8 mouse cellular contexts compared by ENCODE assay signal in the genomic region with DNA sequence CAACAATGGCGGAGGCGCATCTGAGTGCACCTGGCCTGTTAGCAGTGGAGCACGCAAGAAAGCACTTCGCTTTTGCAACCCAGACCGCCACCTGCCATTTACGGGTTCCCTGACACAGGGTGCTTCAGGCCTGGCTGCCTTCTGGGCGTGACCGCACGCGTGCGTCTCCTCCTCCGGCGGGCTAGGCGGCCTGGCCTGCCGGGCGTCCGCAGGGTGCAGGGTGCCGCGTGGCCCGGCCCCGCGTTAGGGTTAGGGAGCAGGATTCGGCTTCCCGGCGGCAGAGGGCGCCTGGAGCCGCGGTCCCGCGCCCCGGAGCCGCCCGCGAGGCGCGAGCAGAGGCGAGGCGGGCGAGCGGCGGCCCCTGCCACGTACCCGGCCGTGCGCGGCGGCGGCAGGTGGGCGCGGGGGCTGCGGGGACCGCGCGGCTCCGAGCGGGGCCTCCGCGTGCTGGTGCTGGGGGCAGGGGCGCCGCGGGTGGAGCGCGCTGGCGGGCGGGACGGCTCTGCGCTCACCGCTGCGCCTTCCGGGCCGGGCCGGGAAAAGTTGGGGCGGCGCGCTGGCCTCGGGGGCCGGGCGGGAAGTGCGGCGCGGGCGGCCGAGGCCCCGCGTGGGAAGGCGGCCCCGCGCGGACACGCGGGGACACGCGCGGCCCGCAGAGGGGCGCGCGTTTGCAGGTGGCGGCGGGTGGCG. TPM values are rescaled to one million over a fixed set of nuclear protein-coding genes. Genes with fewer than 3 reads are reported as not detected.
DNase-seq lines count a peak whose midpoint lies in the region; ATAC-seq and TF ChIP-seq lines count a peak whose summit lies in the region.

A gene (plus strand): TSS at position 198 of the 690 bp plus-strand sequence.

- CTCF ChIA-PET in Patski (lab: Charles Lee), result interaction anchor here (0.9 to 2.5 kb wide), 3 partner anchors 12 to 46 kb away, joined by 3 to 7 read pairs (median 4); no protein-coding TSS in a partner anchor

- no peaks in the 10 kb centered on the region for H3K36me3 ChIP-seq in hindbrain, embryonic 10.5 days

- H3K27ac ChIP-seq in cerebellum, adult 2 months (ENCODE audit: insufficient read depth, low read length), result no peak within 1 kb of the TSS
- H3K27ac ChIP-seq in hindbrain, embryonic 10.5 days, result peak within 1 kb of the TSS; percentile 95

- H3K27me3 ChIP-seq in Patski, result no peaks in the 10 kb centered on the region
- H3K27me3 ChIP-seq in cerebellum, adult 2 months (ENCODE audit: control insufficient read depth, insufficient read depth, low read length), result no peaks in the 10 kb centered on the region
- peaks cover 15% of the 10 kb centered on the region for H3K27me3 ChIP-seq in hindbrain, embryonic 10.5 days (ENCODE audit: insufficient read depth, poor library complexity, severe bottlenecking)

- peak; percentile 90 for ATAC-seq in Patski
- ATAC-seq in frontal cortex, adult (ENCODE audit: low TSS enrichment), result peak; percentile 89

- TF ChIP-seq POLR2A in cerebellum, adult 2 months (IDR thresholded peaks at IDR 0.05; ENCODE audit: borderline replicate concordance, insufficient read depth, low read length), result no peak

- in situ Hi-C loops in Patski (cut with MboI; ENCODE audit: low pct_unique_long_range_greater_than_20kb), result loop anchor here (10.0 kb wide), 1 partner anchor 249 kb away; no protein-coding TSS in a partner anchor

- POLR2A ChIA-PET in Patski (lab: Charles Lee), result no interaction called here

- H3K9me3 ChIP-seq in hindbrain, embryonic 10.5 days, result no peaks in the 10 kb centered on the region

- no peak for DNase-seq in Patski (ENCODE audit: low read depth, low spot score)
- peak; percentile 54 to 56 for DNase-seq in cerebellum, adult 2 months
- peak; percentile 79 for DNase-seq in hindbrain, embryonic 10.5 days (ENCODE audit: low spot score)
- peak; percentile 56 to 76 for DNase-seq in layer of hippocampus, postnatal 10 days (ENCODE audit: low spot score in 2 of 2)
- DNase-seq in lung, postnatal 36 days, result peak; percentile 79
- DNase-seq in retina, postnatal 7 days (ENCODE audit: low read depth, low spot score), result peak; percentile 44
- peak; percentile 30 for DNase-seq in urinary bladder, postnatal 10 days (ENCODE audit: low spot score)

- peak within 1 kb of the TSS; percentile 49 for H3K4me3 ChIP-seq in cerebellum, adult 2 months (replicated peaks; ENCODE audit: insufficient read depth, low read depth, low read length)
- H3K4me3 ChIP-seq in hindbrain, embryonic 10.5 days, result peak within 1 kb of the TSS; percentile 82

- WGBS in cerebellum, adult 2 months, result 1% methylated on average over 93 of the region's 101 CpGs
- WGBS in hindbrain, embryonic 10.5 days, result under 1% methylated on average over 99 of the region's 101 CpGs

- peak; percentile 91 for TF ChIP-seq CTCF in Patski (IDR thresholded peaks at IDR 0.05)
- TF ChIP-seq CTCF in cerebellum, adult 2 months (IDR thresholded peaks at IDR 0.05; ENCODE audit: borderline replicate concordance, insufficient read depth, low read depth, low read length), result peak; percentile 31

- H3K4me1 ChIP-seq in cerebellum, adult 2 months (ENCODE audit: control insufficient read depth, insufficient read depth, low read length), result no peaks in the 10 kb centered on the region
- H3K4me1 ChIP-seq in hindbrain, embryonic 10.5 days (replicated peaks), result peaks cover 50% of the 10 kb centered on the region

RNA-seq across cellular contexts. Expression of the gene that starts here (rescaled TPM):
- 15.8 TPM for polyA plus RNA-seq in Patski (2021)
- polyA plus RNA-seq in cerebellum, adult 2 months (2012; rRNA removed), result 4.6 and 5.8 TPM in 2 replicates
- polyA plus RNA-seq in hindbrain, embryonic 10.5 days (2016; fragmentation: Nextera tagmentation; extraction: Ambion mirVana), result 2.1 and 2.6 TPM in 2 replicates
- 1 to 10 TPM; 5.5 to 8.7 TPM for total RNA-seq in layer of hippocampus, postnatal 10 days (2021)
